8 mouse cellular contexts compared by ENCODE assay signal in the genomic region with DNA sequence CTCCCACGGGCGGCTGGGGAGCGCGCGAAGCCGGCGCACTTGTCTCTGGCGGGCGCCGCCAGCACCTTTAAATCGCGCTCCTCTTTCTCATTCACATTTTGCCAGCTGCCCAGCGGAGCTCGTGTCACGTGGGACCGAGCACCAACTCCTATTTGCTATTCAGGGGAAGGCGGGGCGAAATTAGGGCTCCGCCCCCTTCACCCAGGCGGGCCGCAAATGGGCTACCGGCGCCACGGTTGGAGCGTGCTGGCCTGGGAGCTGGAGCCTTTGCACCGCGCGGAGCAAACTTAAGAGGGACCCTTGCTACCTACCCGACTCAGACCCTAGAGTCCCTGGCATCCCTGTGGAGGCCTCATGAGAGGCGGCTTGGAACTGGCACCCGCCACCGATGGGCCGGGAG. TPM values are rescaled to one million over a fixed set of nuclear protein-coding genes. Genes with fewer than 3 reads are reported as not detected.
DNase-seq lines count a peak whose midpoint lies in the region; ATAC-seq and TF ChIP-seq lines count a peak whose summit lies in the region.

A gene (minus strand): TSS at position 60 of the 400 bp plus-strand sequence.

- H3K27ac ChIP-seq in forebrain, embryonic 15.5 days (replicated peaks) = no peak within 1 kb of the TSS
- H3K27ac ChIP-seq in stomach, embryonic 14.5 days (ENCODE audit: low read length) = no peak within 1 kb of the TSS

- no peaks in the 10 kb centered on the region for H3K9me3 ChIP-seq in forebrain, embryonic 15.5 days
- H3K9me3 ChIP-seq in stomach, embryonic 14.5 days (ENCODE audit: control insufficient read depth, low read depth, low read length) = no peaks in the 10 kb centered on the region

- H3K79me2 ChIP-seq in C2C12 (ENCODE audit: control insufficient read depth, insufficient read depth) = no peaks in the 10 kb centered on the region

- no peak within 1 kb of the TSS for H3K4me3 ChIP-seq in C2C12 (ENCODE audit: insufficient read depth, poor library complexity, severe bottlenecking)
- H3K4me3 ChIP-seq in forebrain, embryonic 15.5 days = peak within 1 kb of the TSS; percentile 35
- peak within 1 kb of the TSS; percentile 38 for H3K4me3 ChIP-seq in stomach, embryonic 14.5 days (ENCODE audit: low read depth, low read length)

- no peak for TF ChIP-seq CTCF in C2C12 (IDR thresholded peaks at IDR 0.05; ENCODE audit: control insufficient read depth, insufficient read depth, insufficient read length)

- H3K27me3 ChIP-seq in C2C12 (ENCODE audit: control insufficient read depth, insufficient read depth, insufficient read length) = peaks cover 79% of the 10 kb centered on the region
- peaks cover 95% of the 10 kb centered on the region for H3K27me3 ChIP-seq in forebrain, embryonic 15.5 days
- H3K27me3 ChIP-seq in stomach, embryonic 14.5 days (ENCODE audit: control insufficient read depth, insufficient read depth, low read length) = peaks cover 74% of the 10 kb centered on the region

- peak; percentile 57 for ATAC-seq in forebrain, embryonic 15.5 days (replicated peaks)
- ATAC-seq in stomach, embryonic 14.5 days (ENCODE audit: insufficient number of reproducible peaks, insufficient read depth, low FRiP score, low read depth) = peak; percentile 78

- H3K36me3 ChIP-seq in C2C12 (ENCODE audit: control insufficient read depth, insufficient read depth) = no peaks in the 10 kb centered on the region
- no peaks in the 10 kb centered on the region for H3K36me3 ChIP-seq in forebrain, embryonic 15.5 days
- H3K36me3 ChIP-seq in stomach, embryonic 14.5 days (ENCODE audit: control insufficient read depth, insufficient read depth, low read length) = no peaks in the 10 kb centered on the region

- H3K4me2 ChIP-seq in forebrain, embryonic 15.5 days (replicated peaks) = peak within 1 kb of the TSS; percentile 43
- H3K4me2 ChIP-seq in stomach, embryonic 14.5 days (replicated peaks; ENCODE audit: low read depth, low read length) = peak within 1 kb of the TSS; percentile 72

- H3K9ac ChIP-seq in forebrain, embryonic 15.5 days (replicated peaks) = 0 out of 2 replicates have a peak within 1 kb of the TSS, but pooled peaks have one; percentile 7
- no peak within 1 kb of the TSS for H3K9ac ChIP-seq in stomach, embryonic 14.5 days (replicated peaks; ENCODE audit: low read depth, low read length)

- peak; percentile 20 for DNase-seq in adrenal gland, adult 8-10 months
- peak; percentile 22 to 54 for DNase-seq in kidney, adult 8-10 months
- peak; percentile 71 for DNase-seq in lung, postnatal 10 days
- no peak for DNase-seq in cerebellum, adult 9-11 months
- no peak for DNase-seq in cerebellum, adult 11 months

- WGBS in forebrain, embryonic 15.5 days = under 1% methylated on average over 33 of the region's 33 CpGs
- under 1% methylated on average over 33 of the region's 33 CpGs for WGBS in stomach, embryonic 14.5 days

- H3K4me1 ChIP-seq in forebrain, embryonic 15.5 days = peaks cover 41% of the 10 kb centered on the region
- H3K4me1 ChIP-seq in stomach, embryonic 14.5 days (ENCODE audit: control insufficient read depth, insufficient read depth, low read length) = peaks cover 15% of the 10 kb centered on the region; the same call in 1 of the 2 replicates

- H3K79me3 ChIP-seq in C2C12 (ENCODE audit: low read depth) = no peaks in the 10 kb centered on the region

- peak within 1 kb of the TSS; percentile 25 for H3ac ChIP-seq in C2C12 (ENCODE audit: control insufficient read depth, insufficient read length, low read depth)

TF ChIP-seq in C2C12, 6 proteins besides CTCF, POLR2A, EP300 and RAD21:
- TF ChIP-seq USF1 (IDR thresholded peaks at IDR 0.05; ENCODE audit: low read depth) = peak; percentile 62
- TF ChIP-seq MAX (IDR thresholded peaks at IDR 0.05) = no peak
- TF ChIP-seq FOSL1 (IDR thresholded peaks at IDR 0.05; ENCODE audit: insufficient read depth, low read length, poor library complexity, severe bottlenecking) = no peak

RNA-seq across cellular contexts. Expression of the gene that starts here (rescaled TPM):
- 0.16 TPM for polyA plus RNA-seq in C2C12 (2012; fragmentation: generic; extraction: Trizol)
- total RNA-seq in adrenal gland, adult 8-10 months (2022) = not detected
- polyA plus RNA-seq in forebrain, embryonic 15.5 days (2015; fragmentation: Nextera tagmentation; extraction: Ambion mirVana) = 9.3 and 15.0 TPM in 2 replicates
- polyA plus RNA-seq in stomach, embryonic 14.5 days (2014; fragmentation: Nextera tagmentation; extraction: Ambion mirVana) = 0.35 TPM in 1 of 2 replicates, not detected in the other

Comparison
In these comparisons a context has a peak if more than half of its experiments do, and no peak if none do; other contexts are left out.
1. Peak in DNase-seq in adrenal gland, adult 8-10 months; RNA of the gene not detected or under 1 TPM.
2. Peak in ATAC-seq, H3K4me3 ChIP-seq and H3K4me2 ChIP-seq in stomach, embryonic 14.5 days; RNA of the gene not detected or under 1 TPM.
3. DNase-seq: peak in kidney, adult 8-10 months (2 of 2) and lung, postnatal 10 days (single experiment); none in cerebellum, adult 9-11 months (single experiment) and cerebellum, adult 11 months (single experiment).